Mouse (Mus musculus) cerebellum, adult (tissue): ENCODE results near the gene Tpi1.
"Not testable (repeated sequence)": the region's sequence is repeated elsewhere in the genome, so short reads cannot be mapped to it uniquely, and the experiment has no call there.

Experiments
- ATAC-seq: cut with Nextera tagmentation; 2 replicates; pipeline ENCODE4 v1.9.2; 2017; ENCODE audit warnings: mild to moderate bottlenecking, moderate library complexity, mixed read lengths; ENCODE audit not compliant: insufficient number of reproducible peaks, low FRiP score, low TSS enrichment

Gene Tpi1

DNA sequence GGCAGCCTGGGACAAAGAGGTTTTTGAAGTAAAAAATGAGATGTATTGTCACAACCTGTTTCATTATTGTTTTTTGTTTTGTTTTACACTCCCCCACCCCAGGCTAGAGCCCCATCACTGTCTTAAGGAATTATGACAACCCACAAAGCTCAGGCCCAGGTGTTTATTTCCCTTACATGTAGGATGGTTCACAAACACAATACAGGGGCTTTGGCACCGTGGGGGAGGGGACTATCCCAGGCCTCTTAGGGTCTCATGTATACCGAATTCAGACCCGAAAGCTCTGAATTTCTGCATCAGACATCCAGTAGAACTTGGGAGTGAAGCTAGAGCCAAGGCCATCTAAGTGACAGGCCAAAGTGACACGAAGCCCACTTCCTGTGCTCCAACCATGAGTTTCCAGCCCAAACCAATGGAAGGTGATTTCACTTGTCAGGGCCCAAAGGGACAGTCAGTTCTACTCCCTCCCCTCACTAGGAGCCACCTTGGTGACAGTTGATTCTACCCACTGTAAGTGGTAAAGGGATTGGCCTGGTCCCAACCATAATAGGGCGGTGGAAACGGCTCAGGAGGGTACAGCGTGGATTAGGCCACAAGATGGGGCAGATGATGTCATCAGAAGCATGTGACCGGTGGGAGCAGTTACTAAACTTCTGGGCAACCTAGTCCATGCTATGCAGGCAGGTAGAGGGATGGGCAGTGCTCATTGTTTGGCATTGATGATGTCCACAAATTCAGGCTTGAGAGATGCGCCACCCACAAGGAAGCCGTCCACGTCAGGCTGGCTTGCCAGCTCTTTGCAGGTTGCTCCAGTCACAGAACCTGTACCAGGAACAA is 3.3 kb downstream of the Tpi1 start:
- ATAC-seq = not testable (repeated sequence)

GRCm38 (mm10) chr6:124809775-124810538 is 4.1 kb downstream of the Tpi1 start:
- ATAC-seq = no peak

DNA sequence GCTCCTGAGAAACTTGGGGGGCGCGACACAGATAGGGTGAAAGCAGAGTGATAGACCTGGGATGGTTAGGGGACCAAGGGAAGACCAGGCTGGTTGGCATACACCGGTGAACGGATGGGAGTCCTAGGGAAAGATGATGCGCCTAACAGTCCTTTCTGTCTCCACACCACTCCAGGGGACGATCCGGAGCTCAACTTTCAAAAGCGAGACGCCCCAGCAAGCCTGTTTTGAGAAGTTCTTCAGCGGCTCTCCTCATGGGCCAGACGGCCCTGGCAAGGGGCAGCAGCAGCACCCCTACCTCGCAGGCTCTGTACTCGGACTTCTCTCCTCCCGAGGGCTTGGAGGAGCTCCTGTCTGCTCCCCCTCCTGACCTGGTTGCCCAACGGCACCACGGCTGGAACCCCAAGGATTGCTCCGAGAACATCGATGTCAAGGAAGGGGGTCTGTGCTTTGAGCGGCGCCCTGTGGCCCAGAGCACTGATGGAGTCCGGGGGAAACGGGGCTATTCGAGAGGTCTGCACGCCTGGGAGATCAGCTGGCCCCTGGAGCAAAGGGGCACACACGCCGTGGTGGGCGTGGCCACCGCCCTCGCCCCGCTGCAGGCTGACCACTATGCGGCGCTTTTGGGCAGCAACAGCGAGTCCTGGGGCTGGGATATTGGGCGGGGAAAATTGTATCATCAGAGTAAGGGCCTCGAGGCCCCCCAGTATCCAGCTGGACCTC is 4.9 kb downstream of the Tpi1 start:
- peak; percentile 18; the same call in 1 of the 2 replicates for ATAC-seq

DNA sequence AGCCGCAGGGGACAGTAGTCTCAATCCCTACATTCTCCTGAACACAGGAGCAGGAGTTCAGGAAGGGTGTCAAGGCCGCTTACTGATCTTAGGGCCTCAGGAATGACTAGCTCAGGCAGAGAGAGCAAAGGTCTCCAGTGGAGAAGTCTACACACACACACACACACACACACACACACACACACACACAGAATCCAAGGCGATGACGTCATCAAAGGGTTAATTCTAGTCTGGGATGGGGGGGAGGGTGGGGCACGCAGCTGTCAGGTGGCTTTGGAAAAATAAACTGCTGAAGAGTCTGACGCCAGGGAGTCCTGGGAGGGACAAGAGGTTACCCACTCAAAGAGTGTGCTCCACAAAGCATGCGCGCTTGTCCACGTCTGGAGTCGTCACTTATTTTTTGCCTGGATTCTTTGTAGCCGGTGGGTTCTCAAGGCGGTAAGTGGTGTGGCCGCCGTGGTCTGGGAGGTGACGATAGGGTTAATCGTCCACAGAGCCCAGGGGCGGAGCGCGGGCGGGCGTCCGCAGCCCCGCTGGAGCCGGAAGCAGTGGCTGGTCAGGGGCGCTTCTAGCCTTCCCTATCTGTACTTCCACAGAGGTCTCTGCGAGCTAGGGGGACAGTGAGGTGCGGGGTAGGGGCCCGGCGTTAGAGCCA is 5.6 kb downstream of the Tpi1 start, which contains the start of gene Spsb2:
TSS of gene Spsb2 (plus strand) at position 304 of the 655 bp plus-strand sequence.
- no peak for ATAC-seq

DNA sequence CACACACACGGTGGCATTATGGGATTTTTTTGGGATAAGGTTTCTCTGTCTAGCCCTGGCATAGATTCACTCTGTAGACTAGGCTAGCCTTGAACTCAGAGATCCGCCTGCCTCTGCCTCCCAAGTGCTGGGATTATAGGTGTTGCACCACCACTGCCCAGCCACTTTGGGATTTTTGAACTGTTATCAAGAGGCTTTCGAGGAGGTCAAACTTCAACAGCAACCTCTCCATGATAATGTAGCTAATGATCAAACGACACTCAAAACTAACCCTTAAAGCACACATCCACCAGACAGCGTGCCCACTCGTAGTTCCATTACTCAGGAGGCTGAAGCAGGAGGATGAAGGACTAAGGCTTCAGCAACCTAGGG is 6.1 kb downstream of the Tpi1 start:
- ATAC-seq = no peak

GRCm38 (mm10) chr6:124807366-124807765 is 6.7 kb downstream of the Tpi1 start:
- ATAC-seq = no peak

DNA sequence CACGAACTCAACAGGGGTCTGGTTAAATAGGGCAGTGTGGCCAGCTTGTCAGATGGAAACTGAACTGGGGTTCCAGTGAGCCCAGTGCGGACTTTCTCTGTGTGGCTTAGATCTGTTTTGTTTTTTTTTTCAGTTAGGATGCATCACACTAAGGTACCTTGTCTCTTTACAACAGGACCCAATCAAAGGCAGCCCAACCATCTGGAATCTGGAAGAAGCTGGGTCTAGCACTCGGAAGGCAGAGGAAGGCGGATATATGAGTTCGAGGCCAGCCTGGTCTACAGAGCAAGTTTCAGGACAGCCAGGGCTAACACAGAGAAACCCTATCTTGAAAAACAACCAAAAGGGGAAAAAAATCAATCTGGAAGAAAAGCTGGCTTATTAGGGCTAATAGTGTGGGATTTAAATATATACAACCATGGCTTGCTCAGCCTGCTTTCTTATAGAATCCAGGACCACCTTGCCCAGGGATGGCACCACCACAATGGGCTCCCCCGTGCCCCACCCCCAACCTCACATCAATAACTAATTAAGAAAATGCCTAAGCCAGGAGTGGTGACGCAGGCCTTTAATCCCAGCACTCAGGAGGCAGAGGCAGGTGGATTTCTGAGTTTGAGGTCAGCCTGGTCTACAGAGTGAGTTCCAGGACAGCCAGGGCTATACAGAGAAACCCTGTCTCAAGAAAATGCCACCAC is 7.5 kb downstream of the Tpi1 start:
- no peak for ATAC-seq

DNA sequence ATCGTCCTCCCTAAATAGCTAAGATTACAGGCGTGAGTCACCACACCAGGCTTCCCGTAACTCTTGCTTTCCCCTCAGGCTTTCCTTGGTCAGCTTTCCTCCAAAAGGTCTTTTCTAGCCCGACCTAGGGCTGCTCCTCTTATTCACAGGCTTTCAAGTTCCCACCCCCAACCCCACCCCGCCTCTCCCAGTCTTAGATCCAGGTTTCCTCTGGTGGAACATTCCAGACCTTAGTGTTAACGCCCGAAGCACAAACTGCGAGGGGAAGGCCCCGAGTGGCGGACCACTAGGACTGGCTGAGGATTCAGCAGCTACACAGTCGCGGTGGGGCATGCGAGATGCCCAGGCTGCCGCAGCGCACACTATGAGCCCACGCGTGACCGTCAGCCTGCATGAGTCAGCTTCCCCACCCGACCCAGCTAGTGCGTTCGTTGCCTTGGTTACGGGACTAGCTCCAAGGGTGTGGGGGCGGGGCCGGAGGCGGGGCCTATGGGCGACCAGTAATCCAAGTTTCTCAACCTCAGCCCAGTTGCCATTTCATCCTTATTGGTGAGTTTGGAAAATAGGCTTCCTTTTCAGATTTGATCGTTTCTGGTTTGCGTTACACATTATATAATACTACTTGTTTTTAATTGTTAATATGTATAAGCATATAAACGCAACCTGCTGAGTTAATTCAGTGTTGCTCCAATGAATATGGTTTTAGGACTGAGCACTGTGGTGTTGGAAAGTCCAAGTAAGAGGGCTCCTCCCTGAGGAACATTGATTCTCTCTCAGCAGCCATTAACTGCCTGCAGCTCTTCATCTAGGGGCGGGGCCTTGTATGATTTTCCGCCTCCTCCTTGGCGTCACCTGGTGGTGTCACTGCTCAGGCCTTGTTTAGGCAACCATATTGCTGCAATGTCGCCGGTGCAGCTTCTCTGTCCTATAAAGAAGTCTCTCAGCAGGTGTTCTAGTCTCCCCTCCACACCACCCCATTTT is 8.5 kb downstream of the Tpi1 start:
- ATAC-seq = peak; percentile 59; the same call in 1 of the 2 replicates

- ATAC-seq = no peak
These were observed 9.8 kb downstream of the Tpi1 start for GRCm38 (mm10) chr6:124804341-124804740.

DNA sequence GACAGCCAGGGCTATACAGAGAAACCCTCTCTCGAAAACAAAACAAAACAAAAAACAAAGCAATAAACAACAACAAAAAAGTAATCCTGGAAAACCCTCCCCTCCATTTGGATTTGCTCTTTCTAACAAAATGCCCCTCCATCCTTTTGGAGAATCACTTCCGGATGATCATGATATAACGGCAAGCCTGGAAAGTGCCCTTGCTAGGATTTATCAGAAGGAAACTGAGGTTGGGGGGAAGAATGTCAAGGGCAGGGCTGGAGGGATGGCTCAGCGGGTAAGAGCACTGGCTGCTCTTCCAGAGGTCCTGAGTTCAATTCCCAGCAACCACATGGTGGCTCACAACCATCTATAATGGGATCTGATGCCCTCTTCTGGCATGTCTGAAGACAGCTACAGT is 10.4 kb downstream of the Tpi1 start:
- not testable (repeated sequence) for ATAC-seq

DNA sequence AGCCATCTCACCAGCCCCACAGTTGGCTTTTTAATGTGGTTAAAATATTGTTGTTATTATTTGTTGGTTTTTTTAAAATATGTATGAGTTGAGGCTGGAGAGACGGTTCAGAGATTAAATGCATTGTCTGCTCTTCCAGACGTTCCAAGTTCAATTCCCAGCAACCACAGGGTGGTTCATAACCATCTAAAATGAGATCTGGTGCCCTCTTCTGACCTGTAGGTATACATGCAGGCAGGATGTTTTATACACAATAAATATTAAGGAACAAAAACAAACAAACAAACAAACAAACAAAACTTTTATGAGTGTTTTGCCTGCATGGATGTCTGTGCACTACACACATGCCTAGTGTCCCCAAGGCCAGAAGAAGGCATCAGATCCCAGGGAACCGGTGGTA is 11.0 kb downstream of the Tpi1 start:
- no peak for ATAC-seq

DNA sequence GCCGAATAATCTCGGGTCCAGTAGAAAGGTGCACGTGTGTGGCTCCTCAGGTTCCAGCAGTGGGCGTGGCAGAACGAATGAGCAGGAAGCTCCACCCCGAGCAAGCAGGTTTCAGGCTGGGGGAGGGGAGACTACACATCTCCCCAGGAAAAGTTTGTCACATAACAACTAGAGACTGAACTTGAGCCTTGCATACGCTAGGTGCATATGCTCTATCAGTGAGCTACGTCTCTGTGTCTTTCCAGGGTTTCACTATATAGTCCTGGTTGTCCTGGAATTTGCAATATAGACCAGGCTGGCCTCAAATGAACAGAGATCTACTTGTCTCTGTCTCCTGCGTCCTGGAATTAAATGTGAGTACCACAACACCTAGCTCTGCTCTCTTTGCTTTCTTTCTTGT is 11.7 kb downstream of the Tpi1 start:
- not testable (repeated sequence) for ATAC-seq

DNA sequence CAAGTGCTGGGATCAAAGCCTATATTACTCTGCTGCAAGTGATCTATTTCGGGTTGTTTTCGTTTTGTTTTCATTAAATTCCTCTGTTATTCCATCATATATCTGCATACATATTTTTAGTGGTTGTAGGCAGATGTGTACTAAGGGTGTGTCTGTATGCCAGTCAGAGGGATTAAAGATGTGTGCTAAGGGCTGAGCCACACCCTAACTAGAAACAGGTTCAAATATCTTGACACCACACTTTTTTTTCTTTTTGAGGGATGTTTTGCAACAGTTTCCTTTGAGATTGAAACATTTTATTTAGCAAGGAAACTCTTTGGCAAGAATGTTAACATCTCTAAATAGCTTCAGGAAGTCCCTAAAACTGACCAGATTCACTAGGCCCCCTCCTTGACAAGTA is 17.9 kb downstream of the Tpi1 start:
- no peak for ATAC-seq

DNA sequence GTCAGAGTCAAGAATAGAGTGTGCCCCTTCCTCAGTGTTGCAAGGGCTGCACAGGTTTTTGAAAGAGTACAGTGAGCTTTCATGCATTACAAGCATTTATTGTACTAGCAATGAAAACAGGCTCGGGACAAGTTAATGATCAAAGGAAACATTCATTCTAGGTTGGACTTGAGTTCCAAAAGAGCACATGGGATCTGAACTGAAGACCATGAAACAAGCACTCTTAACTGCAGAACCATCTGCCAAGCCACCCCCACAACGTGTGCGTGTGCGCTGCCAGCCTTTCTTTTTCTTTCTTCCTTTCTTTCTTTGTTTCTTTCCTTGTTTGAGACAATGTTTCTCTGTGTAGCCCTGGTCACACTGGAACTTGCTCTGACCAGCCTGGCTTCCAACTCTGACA is 18.3 kb downstream of the Tpi1 start:
- ATAC-seq = no peak

- ATAC-seq = no peak
These were observed 22.2 kb downstream of the Tpi1 start for GRCm38 (mm10) chr6:124791911-124792310.

GRCm38 (mm10) chr6:124790121-124790520 is 24.0 kb downstream of the Tpi1 start:
- ATAC-seq = no peak

DNA sequence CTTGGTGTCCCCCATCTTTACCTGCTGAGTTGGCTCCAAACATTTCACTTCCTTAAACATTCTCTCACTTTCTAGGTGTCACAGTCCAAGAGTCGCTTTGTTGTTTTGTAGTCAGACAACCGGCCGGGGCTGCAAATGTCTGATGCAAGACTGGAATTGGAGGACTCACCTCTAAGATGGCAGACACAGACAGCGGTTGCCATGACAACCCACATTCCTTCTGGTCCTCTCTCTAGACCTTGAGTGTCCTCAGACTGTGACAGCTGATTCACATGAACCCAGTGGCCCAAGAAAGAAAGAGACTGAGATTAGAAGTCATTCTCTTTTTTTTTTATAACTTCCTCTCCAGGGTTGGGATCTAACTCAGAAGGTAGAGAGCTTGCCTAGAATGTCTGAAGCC is 24.6 kb downstream of the Tpi1 start:
- ATAC-seq = no peak

DNA sequence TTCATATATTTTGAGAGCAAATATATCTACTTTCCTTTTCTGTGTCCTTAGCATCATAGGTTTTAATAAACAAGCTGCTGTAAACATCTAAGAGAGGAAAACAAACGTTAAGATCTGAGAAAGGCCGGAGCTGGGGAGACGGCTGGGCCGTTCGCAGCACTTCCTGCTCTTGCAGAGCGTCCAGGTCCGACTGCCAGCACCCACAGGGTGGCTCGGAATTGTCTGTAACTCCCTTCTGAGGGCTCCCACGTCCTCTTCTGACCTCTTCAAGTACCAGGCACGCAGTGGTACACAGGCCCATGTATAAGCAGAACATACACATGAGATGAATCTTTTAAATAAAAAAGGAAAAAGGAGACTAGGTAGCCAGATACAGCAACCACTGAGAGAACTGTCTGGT is 26.4 kb downstream of the Tpi1 start:
- no peak for ATAC-seq
